Mouse (Mus musculus): Measurements from ENCODE around the gene Tas2r116.

The Tas2r116 gene

GRCm38 (mm10) chr6:132855138-132855537 is at the start of gene Tas2r116:
Tas2r116 (plus strand) TSS chr6:132855438.
- no peak for DNase-seq

DNA sequence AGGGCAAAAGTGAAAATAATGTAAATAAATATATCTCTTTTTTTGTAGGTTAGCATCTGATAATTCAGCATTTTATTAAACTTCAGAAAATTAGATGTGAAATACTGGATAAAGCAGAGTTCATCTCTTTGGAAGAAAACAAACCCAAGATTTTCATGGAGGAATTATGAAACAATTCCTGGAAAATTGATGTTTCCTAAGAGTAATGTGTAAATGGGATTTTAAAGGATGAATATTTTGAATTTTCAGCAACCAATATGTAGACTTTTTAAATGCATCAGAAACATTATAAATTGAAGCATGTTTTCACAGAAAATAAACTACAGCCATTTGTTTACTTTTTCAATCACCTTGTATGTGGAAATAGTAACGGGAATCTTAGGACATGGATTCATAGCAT is 8.4 kb upstream of the Tas2r116 start, which contains the start of gene Tas2r123:
Tas2r123 (plus strand) TSS at position 301 of the 400 bp plus-strand sequence.
- DNase-seq = no peak

DNA sequence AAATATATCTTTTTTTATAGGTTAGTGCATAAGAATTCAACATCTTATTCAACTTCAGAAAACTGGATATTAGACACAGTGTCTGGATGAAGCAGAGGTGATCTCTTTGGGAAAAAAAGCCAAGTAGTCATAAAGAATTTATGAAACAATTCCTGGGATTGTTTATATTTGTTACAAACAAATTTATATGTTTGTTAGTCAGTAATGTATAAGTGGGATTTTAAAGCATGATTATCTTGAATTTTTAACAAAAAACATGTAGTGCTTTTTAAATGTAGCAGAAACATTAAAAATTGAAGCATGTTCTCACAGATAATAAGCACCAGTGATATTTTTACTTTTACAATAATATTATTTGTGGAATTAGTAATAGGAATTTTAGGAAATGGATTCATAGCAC is 12.5 kb downstream of the Tas2r116 start, which contains the start of gene Tas2r110:
Tas2r110 (plus strand) TSS at position 301 of the 400 bp plus-strand sequence.
- no peak for DNase-seq

GRCm38 (mm10) chr6:132892711-132893110 is 37.5 kb downstream of the Tas2r116 start, which contains the start of gene Tas2r113:
Tas2r113 (plus strand) TSS chr6:132893011.
- no peak for DNase-seq
